Mouse (Mus musculus) liver, adult 2 months (tissue): ENCODE results near the gene Yy1.

ENCODE experiments used
- CTCF ChIP-seq: fragments of 200-500 bp; IDR thresholded peaks from 2 replicates; pipeline ENCODE4 v1.5.1; 2011; ENCODE audit warnings: low read depth, low read length, control low read depth
- POLR2A ChIP-seq: fragments of 200-500 bp; IDR thresholded peaks from 2 replicates; pipeline ENCODE4 v1.6.1; 2011; ENCODE audit warnings: low read length, control low read depth; ENCODE audit not compliant: insufficient read depth; ENCODE audit errors: extremely low read depth

- no peak for TF ChIP-seq POLR2A
- TF ChIP-seq CTCF = no peak
Measured at GRCm38 (mm10) chr12:108825561-108826224, 32.9 kb downstream of the Yy1 start.
